In genomic region chr2:26443876-26444275, GRCm38 (mm10) we compare ENCODE assay signal across 9 mouse cellular contexts. TPM values are rescaled to one million over a fixed set of nuclear protein-coding genes. Genes with fewer than 3 reads are reported as not detected.
DNase-seq lines count a peak whose midpoint lies in the region; ATAC-seq and TF ChIP-seq lines count a peak whose summit lies in the region.
"Had no signal": no experiment of that assay in that cellular context is flagged by ENCODE, and none has a peak within 500 bp of the region (broad histone marks: within the 10 kb centered on the region; RNA-seq: fewer than 3 reads in every experiment).

No protein-coding gene starts in this region.

- peak overlapping the region; percentile 93 for H3K9ac ChIP-seq in lung, embryonic 16.5 days (ENCODE audit: low read length)
- H3K9ac ChIP-seq in limb, embryonic 11.5 days (ENCODE audit: low read length): peak overlapping the region; percentile 91

- TF ChIP-seq POLR2A in embryonic fibroblast, embryonic 13.5 days (IDR thresholded peaks at IDR 0.05; ENCODE audit: low read depth, low read length): no peak
- TF ChIP-seq POLR2A in olfactory bulb, adult 2 months (IDR thresholded peaks at IDR 0.05; ENCODE audit: insufficient read depth, low read depth, low read length): no peak

- H3K9me3 ChIP-seq in lung, embryonic 16.5 days (ENCODE audit: control insufficient read depth, low read length): no peaks in the 10 kb centered on the region
- H3K9me3 ChIP-seq in limb, embryonic 11.5 days (ENCODE audit: control insufficient read depth, low read length): no peaks in the 10 kb centered on the region

- peaks cover 22% of the 10 kb centered on the region for H3K36me3 ChIP-seq in lung, embryonic 16.5 days (ENCODE audit: control insufficient read depth, insufficient read depth, low read length)
- peaks cover 21% of the 10 kb centered on the region for H3K36me3 ChIP-seq in limb, embryonic 11.5 days (ENCODE audit: control insufficient read depth, insufficient read depth, low read length)

- no peaks in the 10 kb centered on the region for H3K27me3 ChIP-seq in lung, embryonic 16.5 days (ENCODE audit: control insufficient read depth, insufficient read depth, low read depth, low read length)
- no peaks in the 10 kb centered on the region for H3K27me3 ChIP-seq in limb, embryonic 11.5 days (ENCODE audit: control insufficient read depth, insufficient read depth, low read length)

- no peak for DNase-seq in lung, postnatal 4 days
- DNase-seq in limb, embryonic 11.5 days (ENCODE audit: low spot score): no peak
- no peak for DNase-seq in cerebellum, adult 8-10 months
- DNase-seq in urinary bladder, adult 2 months (ENCODE audit: low spot score): no peak
- no peak for DNase-seq in gastrocnemius, postnatal 14 days
- DNase-seq: thymus, postnatal 14 days had no signal

- no peak for TF ChIP-seq CTCF in embryonic fibroblast, embryonic 13.5 days (IDR thresholded peaks at IDR 0.05; ENCODE audit: borderline replicate concordance, insufficient read depth, low read length)
- TF ChIP-seq CTCF in olfactory bulb, adult 2 months (IDR thresholded peaks at IDR 0.05; ENCODE audit: insufficient read depth, low read depth, low read length): no peak

- 6% methylated on average over 3 of the region's 3 CpGs for WGBS in lung, embryonic 16.5 days
- WGBS in limb, embryonic 11.5 days: 64% methylated on average over 3 of the region's 3 CpGs
- WGBS in olfactory bulb, adult 2 months: 20% methylated on average over 3 of the region's 3 CpGs

- ATAC-seq in lung, embryonic 16.5 days (ENCODE audit: low read depth): no peak
- ATAC-seq in limb, embryonic 11.5 days (ENCODE audit: insufficient number of reproducible peaks, low FRiP score, low TSS enrichment, low read depth): no peak

- peaks cover 17% of the 10 kb centered on the region for H3K4me1 ChIP-seq in lung, embryonic 16.5 days (replicated peaks; ENCODE audit: control insufficient read depth, insufficient read depth, low read length)
- no peaks in the 10 kb centered on the region; the same call in 1 of the 2 replicates for H3K4me1 ChIP-seq in embryonic fibroblast, embryonic 13.5 days (ENCODE audit: control insufficient read depth, insufficient read depth, low read length)
- peaks cover 12% of the 10 kb centered on the region for H3K4me1 ChIP-seq in limb, embryonic 11.5 days (ENCODE audit: control insufficient read depth, insufficient read depth, low read length)
- peaks cover 20% of the 10 kb centered on the region for H3K4me1 ChIP-seq in olfactory bulb, adult 2 months (ENCODE audit: control insufficient read depth, insufficient read depth, low read length)

- intact Hi-C loops in gastrocnemius, postnatal 14 days (cut with DNase I; ENCODE audit: low total_unique reads): loop anchor here (5.0 kb wide), 1 partner anchor 52 kb away; no protein-coding TSS in a partner anchor

- H3K4me3 ChIP-seq in lung, embryonic 16.5 days (ENCODE audit: low read length): peak overlapping the region; percentile 89
- peak overlapping the region; percentile 94 for H3K4me3 ChIP-seq in embryonic fibroblast, embryonic 13.5 days (ENCODE audit: insufficient read depth, low read length)
- H3K4me3 ChIP-seq in limb, embryonic 11.5 days (ENCODE audit: low read depth, low read length): peak overlapping the region; percentile 76
- H3K4me3 ChIP-seq in olfactory bulb, adult 2 months (ENCODE audit: insufficient read depth, low read depth, low read length): peak overlapping the region; percentile 71

- peak overlapping the region; percentile 59 for H3K4me2 ChIP-seq in lung, embryonic 16.5 days (ENCODE audit: low read depth, low read length)
- H3K4me2 ChIP-seq in limb, embryonic 11.5 days (ENCODE audit: low read depth, severe bottlenecking): peak overlapping the region; percentile 76

- H3K27ac ChIP-seq in lung, embryonic 16.5 days (ENCODE audit: low read length): no peak overlapping the region
- no peak overlapping the region for H3K27ac ChIP-seq in embryonic fibroblast, embryonic 13.5 days (ENCODE audit: insufficient read depth, low read length)
- H3K27ac ChIP-seq in limb, embryonic 11.5 days (replicated peaks; ENCODE audit: low read depth, low read length): no peak overlapping the region
- H3K27ac ChIP-seq in olfactory bulb, adult 2 months (ENCODE audit: insufficient read depth, low read depth, low read length): no peak overlapping the region

RNA-seq across cellular contexts. Expression of gene Sec16a, which starts 1.1 kb away (rescaled TPM):
- polyA plus RNA-seq in lung, embryonic 16.5 days (2015; fragmentation: Nextera tagmentation; extraction: Ambion mirVana): 21.8 and 23.2 TPM in 2 replicates
- 59.4 and 70.1 TPM in 2 replicates for polyA plus RNA-seq in embryonic fibroblast, embryonic 13.5 days (2011; ENCODE audit: insufficient read length, low read depth, missing spikeins)
- polyA plus RNA-seq in limb, embryonic 11.5 days (2014; fragmentation: Nextera tagmentation; extraction: Ambion mirVana): 36.3 and 40.9 TPM in 2 replicates
- 122 TPM in 1 of 2 replicates, not detected in the other for polyA plus RNA-seq in olfactory bulb, adult 2 months (2012; ENCODE audit: insufficient read depth, insufficient read length, low replicate concordance, missing spikeins)
- polyA plus RNA-seq in urinary bladder, adult 2 months (2012; rRNA removed): 41.7 and 46.3 TPM in 2 replicates
- 10 to 100 TPM; 20.9 to 24.1 TPM for total RNA-seq in gastrocnemius, postnatal 14 days (2021)

RNA-seq across cellular contexts. Expression of gene Inpp5e, which starts 34.9 kb away (rescaled TPM):
- 18.7 and 22.1 TPM in 2 replicates for polyA plus RNA-seq in lung, embryonic 16.5 days (2015; fragmentation: Nextera tagmentation; extraction: Ambion mirVana)
- polyA plus RNA-seq in embryonic fibroblast, embryonic 13.5 days (2011; ENCODE audit: insufficient read length, low read depth, missing spikeins): 11.6 and 17.1 TPM in 2 replicates
- polyA plus RNA-seq in limb, embryonic 11.5 days (2014; fragmentation: Nextera tagmentation; extraction: Ambion mirVana): 24.4 and 28.5 TPM in 2 replicates
- not detected in 2 replicates for polyA plus RNA-seq in olfactory bulb, adult 2 months (2012; ENCODE audit: insufficient read depth, insufficient read length, low replicate concordance, missing spikeins)
- 22.2 and 28.0 TPM in 2 replicates for polyA plus RNA-seq in urinary bladder, adult 2 months (2012; rRNA removed)
- total RNA-seq in gastrocnemius, postnatal 14 days (2021): 1 to 10 TPM; 5.7 to 5.8 TPM

RNA-seq across cellular contexts. Expression of gene Pmpca, which starts 54.7 kb away (rescaled TPM):
- polyA plus RNA-seq in lung, embryonic 16.5 days (2015; fragmentation: Nextera tagmentation; extraction: Ambion mirVana): 94.7 and 98.6 TPM in 2 replicates
- polyA plus RNA-seq in embryonic fibroblast, embryonic 13.5 days (2011; ENCODE audit: insufficient read length, low read depth, missing spikeins): 100 and 101 TPM in 2 replicates
- polyA plus RNA-seq in limb, embryonic 11.5 days (2014; fragmentation: Nextera tagmentation; extraction: Ambion mirVana): 99.8 and 111 TPM in 2 replicates
- 415 TPM in 1 of 2 replicates, not detected in the other for polyA plus RNA-seq in olfactory bulb, adult 2 months (2012; ENCODE audit: insufficient read depth, insufficient read length, low replicate concordance, missing spikeins)
- polyA plus RNA-seq in urinary bladder, adult 2 months (2012; rRNA removed): 57.3 and 69.9 TPM in 2 replicates
- total RNA-seq in gastrocnemius, postnatal 14 days (2021): 100 to 1,000 TPM; 125 to 136 TPM

RNA-seq across cellular contexts. Expression of gene Entr1, which starts 54.8 kb away (rescaled TPM):
- polyA plus RNA-seq in lung, embryonic 16.5 days (2015; fragmentation: Nextera tagmentation; extraction: Ambion mirVana): 112 and 117 TPM in 2 replicates
- polyA plus RNA-seq in embryonic fibroblast, embryonic 13.5 days (2011; ENCODE audit: insufficient read length, low read depth, missing spikeins): 75.7 and 76.1 TPM in 2 replicates
- polyA plus RNA-seq in limb, embryonic 11.5 days (2014; fragmentation: Nextera tagmentation; extraction: Ambion mirVana): 128 and 132 TPM in 2 replicates
- polyA plus RNA-seq in olfactory bulb, adult 2 months (2012; ENCODE audit: insufficient read depth, insufficient read length, low replicate concordance, missing spikeins): not detected in 2 replicates
- polyA plus RNA-seq in urinary bladder, adult 2 months (2012; rRNA removed): 115 and 140 TPM in 2 replicates
- total RNA-seq in gastrocnemius, postnatal 14 days (2021): 10 to 100 TPM; 24.5 to 24.9 TPM

Comparison
In these comparisons a context has a peak if more than half of its experiments do, and no peak if none do; other contexts are left out.
1. RNA of gene Inpp5e, which starts 34.9 kb away (polyA plus RNA-seq): 22.2 to 28.0 TPM in urinary bladder, adult 2 months, 24.4 to 28.5 TPM in limb, embryonic 11.5 days, 18.7 to 22.1 TPM in lung, embryonic 16.5 days and 11.6 to 17.1 TPM in embryonic fibroblast, embryonic 13.5 days; not detected in olfactory bulb, adult 2 months; every median in the first group is over 10 times any median in the second.
2. Peak in every context shown above with its lines, with median percentiles within 50 percentile points of each other: H3K4me3 ChIP-seq.